Mouse (Mus musculus): ENCODE results near the gene Prkrip1. TPM values are rescaled to one million over a fixed set of nuclear protein-coding genes. Genes with fewer than 3 reads are reported as not detected.
A peak's percentile ranks its signal among the peaks of the same experiment; 100 is the strongest.
"Not testable (repeated sequence)": the region's sequence is repeated elsewhere in the genome, so short reads cannot be mapped to it uniquely, and the experiment has no call there.

Prkrip1 gene
- total and polyA plus RNA-seq, 2 experiments from 2014 or later: 7.9 to 68.9 TPM

- no peak overlapping the region for H3K27ac ChIP-seq (ENCODE audit: low read depth, low read length)
- H3K9me3 ChIP-seq (ENCODE audit: low read length): no peaks in the 10 kb centered on the region
- DNase-seq (ENCODE audit: low spot score): peak; percentile 71
- no peak overlapping the region for H3K9ac ChIP-seq (replicated peaks; ENCODE audit: low read length, poor library complexity, severe bottlenecking)
- peaks cover 26% of the 10 kb centered on the region for H3K36me3 ChIP-seq (ENCODE audit: insufficient read depth, low read length)
- no peak for ATAC-seq (ENCODE audit: low FRiP score)
- TF ChIP-seq CTCF (IDR thresholded peaks at IDR 0.05): no peak
- no peak overlapping the region for H3K4me3 ChIP-seq (ENCODE audit: low read depth, low read length)
- no peaks in the 10 kb centered on the region for H3K4me1 ChIP-seq (ENCODE audit: insufficient read depth, low read length)
- no peak overlapping the region for H3K4me2 ChIP-seq (ENCODE audit: low read depth, low read length, poor library complexity, severe bottlenecking)
- H3K27me3 ChIP-seq (ENCODE audit: insufficient read depth, low read length): no peaks in the 10 kb centered on the region
- WGBS: 65% methylated on average over 11 of the region's 11 CpGs
These were observed 34.8 kb downstream of the Prkrip1 start for GRCm38 (mm10) chr5:136163807-136164474.

GRCm38 (mm10) chr5:136160084-136160483 is 38.7 kb downstream of the Prkrip1 start:
- 91% methylated on average over 10 of the region's 12 CpGs for WGBS
- DNase-seq (ENCODE audit: low spot score): not testable (repeated sequence)

GRCm38 (mm10) chr5:136155399-136155798 is 43.4 kb downstream of the Prkrip1 start:
- no peaks in the 10 kb centered on the region for H3K27me3 ChIP-seq (ENCODE audit: insufficient read depth, low read length)
- no peak for TF ChIP-seq CTCF (IDR thresholded peaks at IDR 0.05)
- no peak overlapping the region for H3K4me3 ChIP-seq (ENCODE audit: low read depth, low read length)
- WGBS: 92% methylated on average over 5 of the region's 5 CpGs
- no peak overlapping the region for H3K27ac ChIP-seq (ENCODE audit: low read depth, low read length)
- no peak for ATAC-seq (ENCODE audit: low FRiP score)
- no peak for DNase-seq (ENCODE audit: low spot score)
- no peaks in the 10 kb centered on the region for H3K9me3 ChIP-seq (ENCODE audit: low read length)
- H3K9ac ChIP-seq (replicated peaks; ENCODE audit: low read length, poor library complexity, severe bottlenecking): no peak overlapping the region
- H3K4me2 ChIP-seq (ENCODE audit: low read depth, low read length, poor library complexity, severe bottlenecking): no peak overlapping the region
- H3K4me1 ChIP-seq (ENCODE audit: insufficient read depth, low read length): no peaks in the 10 kb centered on the region
- peaks cover 7% of the 10 kb centered on the region; the same call in 1 of the 2 replicates for H3K36me3 ChIP-seq (ENCODE audit: insufficient read depth, low read length)

More at GRCm38 (mm10) chr5:136160084-136160483, 38.7 kb downstream of the Prkrip1 start:
- H3K4me3 ChIP-seq (ENCODE audit: low read depth, low read length); H3K4me1 ChIP-seq (ENCODE audit: insufficient read depth, low read length); H3K27me3 ChIP-seq (ENCODE audit: insufficient read depth, low read length); H3K27ac ChIP-seq (ENCODE audit: low read depth, low read length); ATAC-seq (ENCODE audit: low FRiP score); H3K4me2 ChIP-seq (ENCODE audit: low read depth, low read length, poor library complexity, severe bottlenecking); H3K9me3 ChIP-seq (ENCODE audit: low read length); H3K9ac ChIP-seq (replicated peaks; ENCODE audit: low read length, poor library complexity, severe bottlenecking): not testable (repeated sequence)
- peaks cover 17% of the 10 kb centered on the region; the same call in 1 of the 2 replicates for H3K36me3 ChIP-seq (ENCODE audit: insufficient read depth, low read length)

GRCm38 (mm10) chr5:136152365-136152764 is 46.4 kb downstream of the Prkrip1 start:
- H3K9me3 ChIP-seq (ENCODE audit: low read length): no peaks in the 10 kb centered on the region
- H3K4me3 ChIP-seq (ENCODE audit: low read depth, low read length): no peak overlapping the region
- DNase-seq (ENCODE audit: low spot score): no peak
- no peak overlapping the region for H3K4me2 ChIP-seq (ENCODE audit: low read depth, low read length, poor library complexity, severe bottlenecking)
- no peak overlapping the region for H3K9ac ChIP-seq (replicated peaks; ENCODE audit: low read length, poor library complexity, severe bottlenecking)
- H3K27ac ChIP-seq (ENCODE audit: low read depth, low read length): no peak overlapping the region
- H3K4me1 ChIP-seq (ENCODE audit: insufficient read depth, low read length): no peaks in the 10 kb centered on the region
- no peak for TF ChIP-seq CTCF (IDR thresholded peaks at IDR 0.05)
- no peak for ATAC-seq (ENCODE audit: low FRiP score)
- H3K27me3 ChIP-seq (ENCODE audit: insufficient read depth, low read length): no peaks in the 10 kb centered on the region
- H3K36me3 ChIP-seq (ENCODE audit: insufficient read depth, low read length): 0 out of 2 replicates have a peak, but pooled peaks cover 4% of the 10 kb centered on the region
- WGBS: 81% methylated on average over 8 of the region's 8 CpGs

- not testable (repeated sequence) for DNase-seq (ENCODE audit: low spot score); H3K36me3 ChIP-seq (ENCODE audit: insufficient read depth, low read length); ATAC-seq (ENCODE audit: low FRiP score); H3K27me3 ChIP-seq (ENCODE audit: insufficient read depth, low read length); H3K27ac ChIP-seq (ENCODE audit: low read depth, low read length); H3K9me3 ChIP-seq (ENCODE audit: low read length); H3K4me3 ChIP-seq (ENCODE audit: low read depth, low read length); H3K9ac ChIP-seq (replicated peaks; ENCODE audit: low read length, poor library complexity, severe bottlenecking); H3K4me2 ChIP-seq (ENCODE audit: low read depth, low read length, poor library complexity, severe bottlenecking); H3K4me1 ChIP-seq (ENCODE audit: insufficient read depth, low read length)
- 78% methylated on average over 5 of the region's 5 CpGs for WGBS
These were observed 49.6 kb downstream of the Prkrip1 start for GRCm38 (mm10) chr5:136149134-136149576.

DNA sequence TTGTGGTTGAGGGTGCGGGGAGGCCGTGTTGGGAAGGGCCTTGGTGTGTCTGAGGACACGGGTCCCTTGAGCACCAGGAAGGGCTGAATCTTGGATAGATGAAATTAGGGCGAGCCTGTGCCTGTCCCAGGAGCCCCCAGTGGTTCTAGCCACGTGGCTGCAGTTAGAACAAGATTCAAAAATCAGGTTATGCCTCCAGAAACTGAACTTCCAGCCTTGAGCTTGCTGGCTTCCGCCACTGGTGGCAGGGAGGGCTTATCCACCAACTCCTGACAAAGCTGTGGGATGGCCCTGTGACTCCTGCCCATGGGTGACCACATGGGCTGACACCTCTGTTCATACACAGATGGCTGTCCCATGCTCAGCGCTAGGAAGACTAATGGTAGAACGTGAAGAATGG is 51.1 kb downstream of the Prkrip1 start:
- DNase-seq (ENCODE audit: low spot score) (no peak), ATAC-seq (ENCODE audit: low FRiP score) (no peak)
- Histone ChIP-seq H3K4me1 (ENCODE audit: insufficient read depth, low read length) (no peaks in the 10 kb centered on the region), H3K9me3 (ENCODE audit: low read length) (no peaks in the 10 kb centered on the region), H3K9ac (replicated peaks; ENCODE audit: low read length, poor library complexity, severe bottlenecking) (no peak overlapping the region), H3K27me3 (ENCODE audit: insufficient read depth, low read length) (no peaks in the 10 kb centered on the region), H3K4me2 (ENCODE audit: low read depth, low read length, poor library complexity, severe bottlenecking) (no peak overlapping the region), H3K36me3 (ENCODE audit: insufficient read depth, low read length) (no peaks in the 10 kb centered on the region), H3K4me3 (ENCODE audit: low read depth, low read length) (no peak overlapping the region), H3K27ac (ENCODE audit: low read depth, low read length) (no peak overlapping the region)
- no peak for TF ChIP-seq CTCF (IDR thresholded peaks at IDR 0.05)
- 67% methylated on average over 8 of the region's 8 CpGs for WGBS
